Mouse (Mus musculus) left cerebral cortex, adult 2 months (tissue): ENCODE measurements around the gene Gm20683. TPM values are rescaled to one million over a fixed set of nuclear protein-coding genes. Genes with fewer than 3 reads are reported as not detected.
"Not testable (repeated sequence)": the region's sequence is repeated elsewhere in the genome, so short reads cannot be mapped to it uniquely, and the experiment has no call there.

Source experiments
- DNase-seq, 2 experiments: peaks; one replicate each; pipeline ENCODE4 v3.0.0; 2021 to 2022; ENCODE audit warnings: low spot score in 2 of 2, mixed read lengths in 1 of 2; ENCODE audit errors: extremely low spot score in 1 of 2
- H3K27ac ChIP-seq: fragments of 200-600 bp; 2 replicates; pipeline ENCODE4 v1.8.1; 2022
- H3K4me3 ChIP-seq: fragments of 200-600 bp; 2 replicates; pipeline ENCODE4 v1.8.1; 2022
- CTCF ChIP-seq: fragments of 200-600 bp; IDR thresholded peaks from 2 replicates; pipeline ENCODE4 v1.8.1; 2022; ENCODE audit warnings: antibody characterized with exemption, mild to moderate bottlenecking, moderate library complexity
- intact Hi-C: fragments of 180-260 bp; cut with DNase I; formaldehyde crosslinking; loops from one replicate; pipeline ENCODE4 v1.15.1; 2025
- total RNA-seq, 2 experiments: library from RNA; stranded (reverse); gene quantifications; 2 replicates each; pipeline ENCODE4 v1.2.3; 2021

The Gm20683 gene
- total RNA-seq, 2 experiments from 2014 or later: 23.0 to 25.1 TPM

DNA sequence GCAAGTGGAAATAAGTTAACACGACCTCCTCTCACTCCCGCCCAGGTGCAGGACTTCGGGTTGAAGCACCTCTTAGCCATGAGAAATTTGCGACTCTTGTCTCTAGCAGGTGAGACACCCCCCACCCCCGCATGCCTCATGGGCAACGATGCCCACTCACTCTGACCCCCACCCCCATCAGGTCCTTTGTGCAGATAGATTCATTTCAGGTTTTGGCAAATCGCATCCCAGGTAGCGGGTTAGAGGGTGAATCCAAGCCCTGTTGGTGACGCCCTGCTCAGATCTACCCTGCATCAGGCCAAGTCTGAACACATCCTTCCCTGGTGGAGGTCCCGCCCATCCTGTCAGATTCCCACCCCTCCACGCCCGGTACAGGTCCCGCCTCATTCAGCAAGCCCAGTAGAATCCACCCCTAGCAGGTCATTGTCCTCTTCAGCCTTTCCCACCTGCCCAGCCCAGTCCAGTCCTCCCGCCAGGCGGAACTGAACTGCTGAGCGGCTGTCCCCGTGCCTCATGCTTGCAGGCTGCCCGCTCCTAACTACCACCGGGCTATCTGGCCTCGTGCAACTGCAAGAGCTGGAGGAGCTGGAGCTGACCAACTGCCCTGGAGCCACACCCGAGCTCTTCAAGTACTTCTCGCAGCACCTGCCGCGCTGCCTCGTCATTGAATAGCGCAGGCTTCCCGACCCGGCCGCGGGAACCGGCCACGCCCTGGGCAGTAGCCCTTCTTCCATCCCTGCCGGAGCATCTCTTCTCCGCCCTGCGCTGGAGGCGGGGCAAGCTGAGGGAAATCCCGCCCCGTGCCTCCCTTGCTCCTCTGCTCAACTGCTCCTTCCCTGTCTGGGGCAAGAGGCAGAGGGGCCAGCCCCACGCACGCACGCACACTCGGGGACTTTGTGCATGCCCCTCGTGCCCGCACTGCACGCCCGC is 22.4 kb downstream of the Gm20683 start:
- intact Hi-C loops: no loop called here

DNA sequence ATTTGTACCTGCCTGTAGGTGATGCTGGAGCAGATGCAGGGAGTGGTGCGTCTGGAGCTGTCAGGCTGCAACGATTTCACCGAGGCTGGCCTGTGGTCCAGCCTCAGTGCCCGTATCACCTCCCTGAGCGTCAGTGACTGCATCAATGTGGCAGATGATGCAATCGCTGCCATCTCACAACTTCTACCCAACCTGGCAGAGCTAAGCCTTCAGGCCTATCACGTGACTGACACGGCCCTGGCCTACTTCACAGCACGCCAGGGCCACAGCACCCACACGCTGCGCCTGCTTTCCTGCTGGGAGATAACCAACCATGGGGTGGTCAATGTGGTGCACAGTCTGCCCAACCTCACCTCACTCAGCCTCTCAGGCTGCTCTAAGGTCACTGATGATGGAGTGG is 23.9 kb downstream of the Gm20683 start:
- Histone ChIP-seq H3K27ac (0 out of 2 replicates have a peak overlapping the region, but pooled peaks have one; percentile 11), H3K4me3 (no peak overlapping the region)
- TF ChIP-seq CTCF: no peak
- no peak for DNase-seq
- intact Hi-C loops: no loop called here

More for the DNA sequence above, 22.4 kb downstream of the Gm20683 start:
- no peak for DNase-seq
- Histone ChIP-seq H3K27ac (no peak overlapping the region), H3K4me3 (no peak overlapping the region)
- no peak for TF ChIP-seq CTCF

DNA sequence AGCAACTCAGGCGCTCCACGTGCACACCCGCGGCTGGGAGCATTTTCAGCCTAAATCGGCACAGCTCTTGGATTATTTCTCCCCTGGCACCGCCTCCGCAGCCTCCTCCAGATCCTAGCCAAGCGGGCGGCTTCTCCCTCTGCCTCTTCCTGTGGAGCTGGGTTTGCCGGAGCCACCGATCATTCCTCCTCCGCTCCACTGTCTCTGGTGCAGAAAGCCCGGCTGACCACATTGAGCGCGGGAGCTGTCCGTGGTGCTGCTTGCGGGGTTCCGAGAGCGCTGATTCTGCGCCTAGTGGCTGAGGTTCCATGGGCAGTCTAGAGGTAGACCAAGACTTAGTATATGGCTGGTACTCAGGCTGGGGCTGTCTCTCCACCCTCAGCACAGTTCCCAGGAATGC is 28.1 kb downstream of the Gm20683 start:
- DNase-seq: peak; percentile 81 to 87
- Histone ChIP-seq H3K4me3 (peak overlapping the region; percentile 29), H3K27ac (peak overlapping the region; percentile 89)
- intact Hi-C loops: no loop called here
- peak; percentile 56 for TF ChIP-seq CTCF

DNA sequence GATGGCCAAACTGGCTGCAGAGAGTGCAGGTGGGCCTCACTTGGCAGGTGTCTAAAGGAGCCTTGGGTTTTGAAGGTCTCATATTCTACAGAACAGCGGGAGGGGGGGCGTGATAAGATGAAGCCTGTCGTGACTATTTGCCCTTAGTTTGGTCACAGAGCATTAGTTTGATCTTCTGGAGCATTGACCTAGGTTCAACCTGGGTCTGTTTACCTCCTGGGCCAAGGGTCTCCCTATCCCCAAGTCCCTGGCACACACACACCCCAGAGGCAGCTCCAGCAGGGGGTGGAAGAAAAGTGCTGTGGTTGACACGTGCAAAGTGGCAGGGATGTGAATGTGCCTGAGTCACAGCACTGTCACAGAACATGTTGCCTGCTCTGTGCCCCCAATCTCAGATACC is 30.7 kb downstream of the Gm20683 start:
- intact Hi-C loops: no loop called here
- TF ChIP-seq CTCF: no peak
- H3K27ac ChIP-seq: peak overlapping the region; percentile 99
- DNase-seq: no peak
- H3K4me3 ChIP-seq: peak overlapping the region; percentile 63

DNA sequence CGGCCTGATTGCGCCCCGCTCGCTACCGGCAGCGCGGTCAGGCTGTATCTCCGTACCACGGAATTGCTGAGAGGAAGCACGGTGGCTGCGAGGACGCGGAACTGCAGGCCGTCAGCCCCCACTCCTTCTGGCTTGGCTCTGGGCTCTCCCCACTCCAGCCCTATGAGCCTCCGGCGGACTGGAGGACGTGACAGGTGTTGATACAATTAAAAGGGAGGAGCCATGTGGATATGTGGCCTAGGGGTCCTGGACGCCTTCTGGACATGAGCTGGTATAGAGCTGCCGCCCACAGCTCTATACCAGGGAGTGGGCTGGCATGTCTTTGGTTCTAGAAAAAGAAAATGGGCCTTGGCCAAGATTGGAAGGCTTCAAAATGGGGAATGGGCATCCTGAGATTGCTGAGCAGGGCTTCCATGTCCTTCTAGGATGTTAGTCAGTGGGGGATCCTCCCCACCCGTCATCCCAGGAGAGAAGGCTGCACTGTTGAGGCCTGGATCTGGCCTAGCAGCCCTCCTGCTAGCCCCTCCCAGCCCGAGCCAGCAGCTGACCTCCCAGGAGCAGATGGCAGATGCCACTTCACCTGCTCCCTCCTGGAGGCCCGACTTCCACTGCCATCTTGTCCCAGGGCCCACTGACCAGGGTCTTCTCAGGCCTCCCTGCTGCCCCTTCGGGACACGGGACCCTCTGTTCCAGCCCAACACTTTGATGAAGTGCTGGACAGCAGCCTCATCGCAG is 31.8 kb downstream of the Gm20683 start:
- intact Hi-C loops: no loop called here
- peak in 1 of 2 experiments; percentile 54 for DNase-seq

DNA sequence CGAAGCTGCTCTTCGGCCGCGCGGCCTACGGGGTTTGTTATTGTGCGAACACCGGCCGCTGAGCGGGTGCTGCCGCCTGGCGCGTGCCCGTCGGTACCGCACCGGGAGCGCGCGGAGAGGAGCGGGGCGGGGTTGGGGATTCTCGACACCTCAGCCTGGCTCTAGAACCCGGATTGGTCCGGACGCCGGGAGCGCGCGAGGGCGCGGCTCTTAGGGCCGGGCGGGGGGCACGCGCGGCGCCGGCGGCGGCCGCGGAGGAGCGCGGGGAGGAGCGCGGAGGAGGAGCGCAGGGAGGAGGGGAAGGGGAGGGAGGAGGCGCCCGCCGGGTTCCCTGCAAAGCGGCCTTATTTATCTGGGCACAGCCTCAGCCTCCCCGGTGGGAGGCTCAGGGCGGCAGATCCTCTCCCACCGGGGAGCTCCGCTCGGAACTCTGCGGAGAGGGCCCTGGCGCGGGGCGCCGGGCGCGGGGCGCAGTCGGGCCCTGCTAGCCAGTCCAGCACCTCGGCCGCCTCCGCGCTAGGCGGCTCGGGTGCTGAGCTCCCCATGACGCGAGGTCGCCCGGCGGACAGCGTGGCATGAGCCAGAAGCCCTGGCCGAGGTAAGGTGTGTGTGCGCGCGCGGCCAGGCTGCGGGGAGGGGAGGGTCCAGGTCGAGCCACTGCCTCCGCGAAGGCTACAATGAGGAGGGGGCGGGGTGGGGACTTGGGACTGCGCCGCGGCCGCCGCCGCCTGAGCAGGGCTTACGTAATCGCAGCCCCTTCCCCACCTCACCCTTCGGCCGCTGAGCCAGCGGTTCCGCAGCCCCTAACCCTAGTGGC is 32.6 kb downstream of the Gm20683 start, which contains the start of gene Fbxl16:
Fbxl16 (plus strand) TSS at position 297 of the 817 bp plus-strand sequence.
- intact Hi-C loops: no loop called here
- H3K27ac ChIP-seq: peak within 1 kb of the TSS; percentile 99
- DNase-seq: peak; percentile 91 to 92
- peak within 1 kb of the TSS; percentile 63 for H3K4me3 ChIP-seq
- TF ChIP-seq CTCF: peak; percentile 49

More for the DNA sequence above, 31.8 kb downstream of the Gm20683 start:
- Histone ChIP-seq H3K27ac (peak overlapping the region; percentile 99), H3K4me3 (peak overlapping the region; percentile 63)
- no peak; the same call in 1 of the 2 replicates for TF ChIP-seq CTCF

DNA sequence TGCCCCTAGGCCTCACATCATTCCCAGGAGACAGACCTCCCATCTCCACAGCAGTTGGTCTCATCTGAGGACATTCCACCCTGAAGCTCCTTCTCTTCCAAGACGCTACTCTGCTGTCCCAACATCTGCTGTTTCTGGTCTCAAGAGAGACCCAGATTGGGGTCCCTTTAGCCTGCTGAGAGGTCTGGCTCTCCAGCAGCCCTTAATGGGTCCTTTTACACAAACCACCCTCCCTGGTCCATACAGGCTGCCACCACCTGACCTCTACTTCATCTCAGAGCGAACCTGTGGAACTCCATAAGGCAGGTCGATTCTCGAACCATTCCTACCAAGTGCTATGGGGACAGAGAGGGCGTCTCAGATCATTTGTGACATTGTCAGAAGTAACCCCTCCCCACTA is 33.5 kb downstream of the Gm20683 start:
- no peak for TF ChIP-seq CTCF
- peak overlapping the region; percentile 90 for H3K27ac ChIP-seq
- DNase-seq: no peak
- intact Hi-C loops: no loop called here
- peak overlapping the region; percentile 63 for H3K4me3 ChIP-seq

DNA sequence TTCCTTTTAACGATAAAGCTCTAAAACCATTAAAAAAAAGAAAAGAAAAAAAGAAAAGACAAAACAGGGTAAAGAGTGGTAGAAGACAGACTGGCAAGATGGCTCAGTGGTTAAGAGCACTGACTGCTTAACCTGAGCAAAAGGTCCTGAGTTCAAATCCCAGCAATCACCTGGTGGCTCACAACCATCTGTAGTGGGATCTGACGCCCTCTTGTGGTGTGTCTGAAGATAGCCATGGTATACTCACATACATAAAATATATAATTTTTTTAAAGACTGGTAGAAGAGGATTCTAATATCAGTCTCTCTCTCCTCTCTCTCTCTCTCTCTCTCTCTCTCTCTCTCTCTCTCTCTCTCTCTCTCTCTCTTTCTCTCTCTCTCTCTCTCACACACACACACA is 34.1 kb downstream of the Gm20683 start:
- TF ChIP-seq CTCF: peak; percentile 34
- DNase-seq, H3K4me3 ChIP-seq, intact Hi-C loops, H3K27ac ChIP-seq: not testable (repeated sequence)

DNA sequence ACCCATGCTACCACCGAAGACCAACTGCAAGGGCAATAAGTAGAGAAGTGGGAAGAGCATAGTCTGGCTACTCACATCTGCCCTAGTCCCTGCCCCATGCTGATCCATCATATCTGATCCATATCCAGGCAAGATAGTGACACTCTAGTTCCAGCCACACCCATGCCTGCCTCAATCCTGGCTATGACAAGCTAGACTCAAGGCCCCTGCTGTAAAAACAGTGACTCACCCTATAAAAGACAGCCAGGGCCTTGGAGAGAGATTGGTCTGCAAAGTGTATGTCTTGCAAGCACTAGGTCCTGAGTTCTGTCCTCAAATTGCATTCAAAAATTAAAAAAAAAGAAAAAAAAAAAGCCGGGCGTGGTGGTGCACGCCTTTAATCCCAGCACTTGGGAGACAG is 35.1 kb downstream of the Gm20683 start:
- no peak for TF ChIP-seq CTCF
- Histone ChIP-seq H3K4me3 (no peak overlapping the region), H3K27ac (no peak overlapping the region)
- DNase-seq: no peak
- intact Hi-C loops: no loop called here

DNA sequence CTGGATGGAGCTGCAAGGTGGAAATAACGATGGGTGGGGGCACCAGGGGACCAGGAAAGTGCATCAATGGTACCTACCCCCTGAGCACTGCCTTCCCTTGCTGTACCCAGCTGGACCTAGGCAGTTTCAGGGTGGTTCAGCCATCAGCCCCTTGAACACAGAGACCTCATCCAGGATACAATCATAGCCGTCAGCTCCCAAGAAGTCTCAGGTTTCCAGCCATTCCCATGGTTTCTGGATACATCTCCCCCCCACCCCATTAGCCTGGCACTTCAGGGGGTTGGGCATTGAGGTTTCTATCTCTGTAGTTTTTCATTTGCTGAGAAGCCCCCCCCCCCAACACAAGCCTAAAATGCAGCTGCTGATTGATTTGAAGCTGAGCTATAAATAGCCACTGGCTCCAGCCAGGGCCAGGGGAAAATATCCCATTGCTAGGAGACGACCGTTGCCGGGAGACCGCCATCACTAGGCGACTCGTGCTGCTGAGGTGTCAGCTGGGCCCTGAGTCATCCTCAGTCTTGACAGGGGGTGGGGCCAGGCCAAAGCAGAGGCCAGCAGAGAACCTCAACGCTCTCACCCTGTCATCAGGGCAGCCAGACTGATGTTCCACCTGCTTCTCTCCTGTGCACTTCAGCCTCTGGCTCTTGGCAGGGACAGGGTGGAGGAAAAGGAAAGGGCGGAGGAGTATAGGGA is 38.6 kb downstream of the Gm20683 start:
- TF ChIP-seq CTCF: no peak
- DNase-seq: peak; percentile 77 to 82
- intact Hi-C loops: loop anchor here (5.0 kb wide), 2 partner anchors 231 to 406 kb away; partner anchors contain the start of gene Sox8
- peak overlapping the region; percentile 37 for H3K4me3 ChIP-seq
- peak overlapping the region; percentile 96 for H3K27ac ChIP-seq
